10 mouse cellular contexts compared by ENCODE assay signal in the genomic region with DNA sequence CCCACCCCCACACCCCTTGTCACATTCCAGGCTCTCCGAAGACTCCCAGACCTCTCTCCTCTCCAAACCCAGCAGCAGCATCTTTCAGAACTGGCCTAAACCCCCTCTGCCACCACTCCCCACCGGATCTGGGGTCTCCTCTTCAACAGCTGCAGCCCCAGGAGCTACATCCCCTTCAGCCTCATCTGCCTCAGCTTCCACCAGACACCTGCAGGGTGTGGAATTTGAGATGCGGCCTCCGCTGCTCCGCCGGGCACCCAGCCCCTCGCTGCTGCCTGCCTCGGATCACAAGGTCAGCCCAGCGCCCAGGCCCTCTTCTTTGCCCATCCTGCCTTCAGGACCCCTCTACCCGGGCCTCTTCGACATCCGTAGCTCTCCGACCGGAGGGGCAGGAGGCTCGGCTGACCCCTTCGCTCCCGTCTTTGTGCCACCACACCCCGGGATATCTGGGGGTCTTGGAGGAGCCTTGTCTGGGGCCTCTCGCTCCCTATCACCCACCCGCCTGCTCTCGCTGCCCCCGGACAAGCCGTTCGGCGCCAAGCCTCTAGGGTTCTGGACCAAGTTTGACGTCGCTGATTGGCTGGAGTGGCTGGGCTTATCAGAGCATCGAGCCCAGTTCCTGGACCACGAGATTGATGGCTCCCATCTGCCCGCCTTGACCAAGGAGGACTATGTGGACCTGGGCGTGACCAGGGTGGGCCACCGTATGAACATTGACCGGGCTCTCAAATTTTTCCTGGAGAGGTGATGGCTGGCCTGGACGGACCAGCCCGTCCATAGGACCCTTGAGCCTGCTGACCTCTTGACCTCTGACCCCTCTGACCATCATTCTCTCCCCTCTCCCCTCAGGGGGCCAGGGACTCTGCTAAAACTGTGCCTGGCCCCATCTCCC. TPM values are rescaled to one million over a fixed set of nuclear protein-coding genes. Genes with fewer than 3 reads are reported as not detected.
DNase-seq lines count a peak whose midpoint lies in the region; ATAC-seq and TF ChIP-seq lines count a peak whose summit lies in the region.
"Had no signal": no experiment of that assay in that cellular context is flagged by ENCODE, and none has a peak within 500 bp of the region (broad histone marks: within the 10 kb centered on the region; RNA-seq: fewer than 3 reads in every experiment).

No protein-coding gene starts in this region.

- H3K27ac ChIP-seq in heart, embryonic 12.5 days (ENCODE audit: poor library complexity, severe bottlenecking) = no peak overlapping the region
- H3K27ac ChIP-seq in embryonic facial prominence, embryonic 10.5 days (replicated peaks) = peak overlapping the region; percentile 74
- no peak overlapping the region for H3K27ac ChIP-seq in limb, embryonic 13.5 days

- H3K9ac ChIP-seq in heart, embryonic 12.5 days = peak overlapping the region; percentile 42
- no peak overlapping the region; the same call in 1 of the 2 replicates for H3K9ac ChIP-seq in limb, embryonic 13.5 days

- intact Hi-C loops in heart, postnatal 14 days (cut with DNase I) = no loop called here

- no peaks in the 10 kb centered on the region for H3K36me3 ChIP-seq in heart, embryonic 12.5 days
- no peaks in the 10 kb centered on the region for H3K36me3 ChIP-seq in E14TG2a.4 (ENCODE audit: insufficient read depth, low read length)
- H3K36me3 ChIP-seq in embryonic facial prominence, embryonic 10.5 days (replicated peaks) = no peaks in the 10 kb centered on the region
- H3K36me3 ChIP-seq in limb, embryonic 13.5 days = no peaks in the 10 kb centered on the region

- peak overlapping the region; percentile 59 for H3K4me2 ChIP-seq in heart, embryonic 12.5 days
- H3K4me2 ChIP-seq in limb, embryonic 13.5 days (replicated peaks) = no peak overlapping the region

- H3K27me3 ChIP-seq in heart, embryonic 12.5 days (replicated peaks) = peaks cover 86% of the 10 kb centered on the region
- peaks cover 64% of the 10 kb centered on the region for H3K27me3 ChIP-seq in E14TG2a.4 (ENCODE audit: insufficient read depth, low read length)
- H3K27me3 ChIP-seq in embryonic facial prominence, embryonic 10.5 days (replicated peaks; ENCODE audit: low read depth, poor library complexity, severe bottlenecking) = peaks cover 100% of the 10 kb centered on the region
- peaks cover 96% of the 10 kb centered on the region for H3K27me3 ChIP-seq in limb, embryonic 13.5 days

- no peaks in the 10 kb centered on the region for H3K9me3 ChIP-seq in heart, embryonic 12.5 days (replicated peaks)
- H3K9me3 ChIP-seq in E14TG2a.4 (ENCODE audit: low read length) = no peaks in the 10 kb centered on the region
- H3K9me3 ChIP-seq in embryonic facial prominence, embryonic 10.5 days = no peaks in the 10 kb centered on the region
- H3K9me3 ChIP-seq in limb, embryonic 13.5 days = no peaks in the 10 kb centered on the region

- no peak for DNase-seq in heart, postnatal 14 days
- DNase-seq in embryonic facial prominence, embryonic 10.5 days (ENCODE audit: low spot score) = peak; percentile 60
- no peak for DNase-seq in Muller cell, postnatal 12 days (ENCODE audit: inconsistent ontology term)

- peak overlapping the region; percentile 34 for H3K4me3 ChIP-seq in heart, embryonic 12.5 days
- H3K4me3 ChIP-seq in E14TG2a.4 (replicated peaks; ENCODE audit: low read length) = peak overlapping the region; percentile 67
- peak overlapping the region; percentile 48 for H3K4me3 ChIP-seq in embryonic facial prominence, embryonic 10.5 days
- peak overlapping the region; percentile 4; the same call in 1 of the 2 replicates for H3K4me3 ChIP-seq in limb, embryonic 13.5 days

- no peak for TF ChIP-seq CTCF in E14TG2a.4 (conservative IDR thresholded peaks at IDR 0.05; ENCODE audit: low read length)

- H3K4me1 ChIP-seq in heart, embryonic 12.5 days (replicated peaks) = peaks cover 62% of the 10 kb centered on the region
- peaks cover 80% of the 10 kb centered on the region for H3K4me1 ChIP-seq in E14TG2a.4 (replicated peaks; ENCODE audit: low read depth, low read length)
- H3K4me1 ChIP-seq in embryonic facial prominence, embryonic 10.5 days = peaks cover 76% of the 10 kb centered on the region
- H3K4me1 ChIP-seq in limb, embryonic 13.5 days = peaks cover 57% of the 10 kb centered on the region

- no peak for ATAC-seq in heart, embryonic 12.5 days (ENCODE audit: insufficient number of reproducible peaks, low FRiP score)
- no peak for ATAC-seq in limb, embryonic 13.5 days (ENCODE audit: low FRiP score, low read depth)
- ATAC-seq in activated CD4-positive, CD25-positive, alpha-beta regulatory T cell, adult 4 months = no peak
- ATAC-seq in granulocyte monocyte progenitor cell, adult 5-6 weeks (replicated peaks; ENCODE audit: poor library complexity, severe bottlenecking) = no peak

- 3% methylated on average over 35 of the region's 35 CpGs for WGBS in heart, embryonic 12.5 days
- 2% methylated on average over 35 of the region's 35 CpGs for WGBS in embryonic facial prominence, embryonic 10.5 days
- WGBS in limb, embryonic 13.5 days = 2% methylated on average over 35 of the region's 35 CpGs

RNA-seq across cellular contexts. Expression of a gene that starts 27.1 kb away (rescaled TPM):
- polyA plus RNA-seq in heart, embryonic 12.5 days (2016; fragmentation: Nextera tagmentation; extraction: Ambion mirVana) = 0.55 and 0.63 TPM in 2 replicates
- total RNA-seq in heart, postnatal 14 days (2021) = 1 to 10 TPM; 1.5 to 2.2 TPM
- 1.8 and 2.4 TPM in 2 replicates for polyA plus RNA-seq in embryonic facial prominence, embryonic 10.5 days (2016; fragmentation: Nextera tagmentation; extraction: Ambion mirVana)
- 3.5 and 4.0 TPM in 2 replicates for polyA plus RNA-seq in limb, embryonic 13.5 days (2015; fragmentation: Nextera tagmentation; extraction: Ambion mirVana)
- polyA plus RNA-seq in activated CD4-positive, CD25-positive, alpha-beta regulatory T cell, adult 4 months (2017; shearing (Covaris generic)) = not detected
- total RNA-seq in granulocyte monocyte progenitor cell, adult 5-6 weeks (2014; fragmentation: Nextera tagmentation) = 1.1 TPM in 1 of 2 replicates, not detected in the other
- total RNA-seq in granulocyte monocyte progenitor cell, adult 5-6 weeks (2017) = 0.15 TPM in 1 of 2 replicates, not detected in the other
- total RNA-seq: neutrophil, adult 5-6 weeks had no signal

RNA-seq across cellular contexts. Expression of a gene that starts 28.8 kb away (rescaled TPM):
- 0.40 and 0.94 TPM in 2 replicates for polyA plus RNA-seq in heart, embryonic 12.5 days (2016; fragmentation: Nextera tagmentation; extraction: Ambion mirVana)
- under 1 TPM in 1 of 2 experiments, not detected in 1; 0.24 TPM for total RNA-seq in heart, postnatal 14 days (2021)
- polyA plus RNA-seq in embryonic facial prominence, embryonic 10.5 days (2016; fragmentation: Nextera tagmentation; extraction: Ambion mirVana) = 1.1 and 1.9 TPM in 2 replicates
- 1.1 TPM in 2 replicates for polyA plus RNA-seq in limb, embryonic 13.5 days (2015; fragmentation: Nextera tagmentation; extraction: Ambion mirVana)
- polyA plus RNA-seq in activated CD4-positive, CD25-positive, alpha-beta regulatory T cell, adult 4 months (2017; shearing (Covaris generic)) = under 1 TPM; 0.59 to 0.66 TPM
- 4.1 TPM in 1 of 2 replicates, not detected in the other for total RNA-seq in granulocyte monocyte progenitor cell, adult 5-6 weeks (2014; fragmentation: Nextera tagmentation)
- total RNA-seq in granulocyte monocyte progenitor cell, adult 5-6 weeks (2017) = 1.8 and 2.4 TPM in 2 replicates
- total RNA-seq: MEL; neutrophil, adult 5-6 weeks had no signal

RNA-seq across cellular contexts. Expression of a gene that starts 46.8 kb away (rescaled TPM):
- polyA plus RNA-seq in heart, embryonic 12.5 days (2016; fragmentation: Nextera tagmentation; extraction: Ambion mirVana) = 0.80 and 0.86 TPM in 2 replicates
- total RNA-seq in heart, postnatal 14 days (2021) = 1 to 10 TPM; 1.0 to 1.4 TPM
- polyA plus RNA-seq in embryonic facial prominence, embryonic 10.5 days (2016; fragmentation: Nextera tagmentation; extraction: Ambion mirVana) = 0.80 and 0.97 TPM in 2 replicates
- polyA plus RNA-seq in limb, embryonic 13.5 days (2015; fragmentation: Nextera tagmentation; extraction: Ambion mirVana) = 3.1 and 3.3 TPM in 2 replicates
- polyA plus RNA-seq in activated CD4-positive, CD25-positive, alpha-beta regulatory T cell, adult 4 months (2017; shearing (Covaris generic)) = not detected
- not detected in 2 replicates for total RNA-seq in granulocyte monocyte progenitor cell, adult 5-6 weeks (2014; fragmentation: Nextera tagmentation)
- total RNA-seq in granulocyte monocyte progenitor cell, adult 5-6 weeks (2017) = not detected in 2 replicates

RNA-seq across cellular contexts. Expression of a gene that starts 50.1 kb away (rescaled TPM):
- polyA plus RNA-seq in heart, embryonic 12.5 days (2016; fragmentation: Nextera tagmentation; extraction: Ambion mirVana) = 0.68 and 0.79 TPM in 2 replicates
- under 1 TPM; 0.84 to 0.88 TPM for total RNA-seq in heart, postnatal 14 days (2021)
- 1.5 and 1.8 TPM in 2 replicates for polyA plus RNA-seq in embryonic facial prominence, embryonic 10.5 days (2016; fragmentation: Nextera tagmentation; extraction: Ambion mirVana)
- polyA plus RNA-seq in limb, embryonic 13.5 days (2015; fragmentation: Nextera tagmentation; extraction: Ambion mirVana) = 5.6 and 6.3 TPM in 2 replicates
- under 1 TPM; 0.51 to 0.73 TPM for polyA plus RNA-seq in activated CD4-positive, CD25-positive, alpha-beta regulatory T cell, adult 4 months (2017; shearing (Covaris generic))
- total RNA-seq in granulocyte monocyte progenitor cell, adult 5-6 weeks (2014; fragmentation: Nextera tagmentation) = 2.5 and 3.7 TPM in 2 replicates
- total RNA-seq in granulocyte monocyte progenitor cell, adult 5-6 weeks (2017) = 4.4 and 4.8 TPM in 2 replicates

Comparison
In these comparisons a context has a peak if more than half of its experiments do, and no peak if none do; other contexts are left out.
1. H3K4me3 ChIP-seq: peak in every context shown above with its lines; median percentile 67 in E14TG2a.4; 48 in embryonic facial prominence, embryonic 10.5 days; 34 in heart, embryonic 12.5 days; 4 in limb, embryonic 13.5 days.